ENCODE assay signal across 28 mouse cellular contexts in the genomic region with DNA sequence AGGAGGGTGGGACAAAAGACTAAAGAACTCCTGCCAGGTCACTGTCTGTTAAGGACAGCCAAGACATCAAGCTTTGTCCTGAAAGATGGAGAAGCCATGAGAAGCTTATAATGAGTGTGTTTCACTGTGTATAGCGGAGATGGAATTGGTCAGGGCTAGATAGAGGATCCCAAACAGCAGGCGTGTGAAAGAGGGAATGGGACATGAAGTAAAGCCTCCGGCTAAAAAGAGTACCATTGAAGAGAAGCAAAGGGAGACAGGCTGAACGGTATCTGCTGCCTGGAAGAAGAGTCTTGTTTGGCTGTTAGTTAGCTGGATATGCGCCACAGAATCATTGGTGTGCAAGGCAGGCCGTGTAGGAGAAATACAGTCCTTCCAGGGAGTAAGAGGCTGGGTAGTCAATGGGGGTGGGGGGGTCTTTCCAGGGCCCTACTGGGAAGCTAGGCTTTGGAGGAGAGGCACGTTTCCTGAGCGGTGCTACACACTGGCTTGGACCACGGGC. TPM values are rescaled to one million over a fixed set of nuclear protein-coding genes. Genes with fewer than 3 reads are reported as not detected.
DNase-seq lines count a peak whose midpoint lies in the region; ATAC-seq and TF ChIP-seq lines count a peak whose summit lies in the region.
"Had no signal": no experiment of that assay in that cellular context is flagged by ENCODE, and none has a peak within 500 bp of the region (broad histone marks: within the 10 kb centered on the region; RNA-seq: fewer than 3 reads in every experiment).

No protein-coding gene starts in this region.

- no peak for TF ChIP-seq CTCF in layer of hippocampus, adult 2 months (conservative IDR thresholded peaks at IDR 0.05)

- peak; percentile 50; the same call in 1 of the 2 replicates for ATAC-seq in forebrain, embryonic 13.5 days
- no peak for ATAC-seq in forebrain, embryonic 12.5 days (ENCODE audit: low FRiP score)
- ATAC-seq: activated CD4-positive, CD25-positive, alpha-beta regulatory T cell, adult 4 months; inflammation-experienced regulatory T-cells, adult 6 months had no signal

- H3K27me3 ChIP-seq in forebrain, embryonic 13.5 days = no peaks in the 10 kb centered on the region
- no peaks in the 10 kb centered on the region for H3K27me3 ChIP-seq in forebrain, embryonic 12.5 days
- H3K27me3 ChIP-seq: midbrain, embryonic 12.5 days had no signal

- no peak overlapping the region for H3K27ac ChIP-seq in forebrain, embryonic 13.5 days
- no peak overlapping the region for H3K27ac ChIP-seq in forebrain, embryonic 12.5 days
- peak overlapping the region; percentile 90 for H3K27ac ChIP-seq in layer of hippocampus, adult 2 months
- H3K27ac ChIP-seq: liver, embryonic 14.5 days; macrophage; midbrain, embryonic 12.5 days had no signal

- 84% methylated on average over 9 of the region's 9 CpGs for WGBS in forebrain, embryonic 13.5 days
- 88% methylated on average over 9 of the region's 9 CpGs for WGBS in forebrain, embryonic 12.5 days

- DNase-seq in layer of hippocampus, adult 2 months (ENCODE audit: low spot score in 2 of 2) = no peak
- DNase-seq in layer of hippocampus, adult 9-11 months = no peak
- DNase-seq in right cerebral cortex, postnatal 10 days (ENCODE audit: low spot score in 2 of 2) = peak; percentile 47 to 64
- no peak for DNase-seq in right cerebral cortex, postnatal 25 days
- DNase-seq in spleen, postnatal 36 days (ENCODE audit: low spot score in 2 of 2) = no peak
- no peak for DNase-seq in natural killer cell, adult 2 months (ENCODE audit: low spot score in 2 of 2)
- DNase-seq: adrenal gland, postnatal 10 days; cerebellum, adult 18-20 months; cerebellum, postnatal 36 days; heart, postnatal 14 days; kidney, adult 2 months; kidney, postnatal 14 days; spleen, adult 18-20 months; thymus, postnatal 36 days had no signal

- peaks cover 69% of the 10 kb centered on the region for H3K36me3 ChIP-seq in forebrain, embryonic 13.5 days (ENCODE audit: poor library complexity, severe bottlenecking)
- H3K36me3 ChIP-seq in forebrain, embryonic 12.5 days (replicated peaks) = peaks cover 55% of the 10 kb centered on the region

- H3K4me2 ChIP-seq in forebrain, embryonic 13.5 days = no peak overlapping the region
- H3K4me2 ChIP-seq in forebrain, embryonic 12.5 days = no peak overlapping the region
- H3K4me2 ChIP-seq: heart, embryonic 11.5 days; midbrain, embryonic 12.5 days had no signal

- no peak overlapping the region for H3K4me3 ChIP-seq in forebrain, embryonic 13.5 days
- no peak overlapping the region for H3K4me3 ChIP-seq in forebrain, embryonic 12.5 days (replicated peaks)
- no peak overlapping the region for H3K4me3 ChIP-seq in layer of hippocampus, adult 2 months
- H3K4me3 ChIP-seq: midbrain, embryonic 12.5 days had no signal

- H3K9ac ChIP-seq in forebrain, embryonic 13.5 days = no peak overlapping the region
- H3K9ac ChIP-seq in forebrain, embryonic 12.5 days = no peak overlapping the region
- H3K9ac ChIP-seq: liver, embryonic 14.5 days; midbrain, embryonic 12.5 days had no signal

- H3K9me3 ChIP-seq in forebrain, embryonic 13.5 days (replicated peaks) = no peaks in the 10 kb centered on the region
- no peaks in the 10 kb centered on the region for H3K9me3 ChIP-seq in forebrain, embryonic 12.5 days
- H3K9me3 ChIP-seq: midbrain, embryonic 12.5 days had no signal

- H3K4me1 ChIP-seq in forebrain, embryonic 13.5 days = peaks cover 6% of the 10 kb centered on the region
- H3K4me1 ChIP-seq in forebrain, embryonic 12.5 days = no peaks in the 10 kb centered on the region
- H3K4me1 ChIP-seq: midbrain, embryonic 12.5 days had no signal

RNA-seq across cellular contexts. Expression of gene Glud1, which starts 20.2 kb away (rescaled TPM):
- 68.7 and 73.5 TPM in 2 replicates for polyA plus RNA-seq in forebrain, embryonic 13.5 days (2015; fragmentation: Nextera tagmentation; extraction: Ambion mirVana)
- polyA plus RNA-seq in forebrain, embryonic 12.5 days (2016; fragmentation: Nextera tagmentation; extraction: Ambion mirVana) = 85.9 and 87.8 TPM in 2 replicates
- total RNA-seq in layer of hippocampus, adult 2 months (2021) = 100 to 1,000 TPM; 316 to 317 TPM

RNA-seq across cellular contexts. Expression of gene Shld2, which starts 20.4 kb away (rescaled TPM):
- 9.9 and 10.2 TPM in 2 replicates for polyA plus RNA-seq in forebrain, embryonic 13.5 days (2015; fragmentation: Nextera tagmentation; extraction: Ambion mirVana)
- 8.7 and 11.0 TPM in 2 replicates for polyA plus RNA-seq in forebrain, embryonic 12.5 days (2016; fragmentation: Nextera tagmentation; extraction: Ambion mirVana)
- total RNA-seq in layer of hippocampus, adult 2 months (2021) = 10 to 100 TPM; 13.0 to 15.5 TPM

RNA-seq across cellular contexts. Expression of gene Fam25c, which starts 24.5 kb away (rescaled TPM):
- polyA plus RNA-seq in forebrain, embryonic 13.5 days (2015; fragmentation: Nextera tagmentation; extraction: Ambion mirVana) = not detected in 2 replicates
- polyA plus RNA-seq in forebrain, embryonic 12.5 days (2016; fragmentation: Nextera tagmentation; extraction: Ambion mirVana) = not detected in 2 replicates
- total RNA-seq in layer of hippocampus, adult 2 months (2021) = not detected
- total RNA-seq: gastrocnemius, adult 18-20 months; heart, postnatal 14 days; layer of hippocampus, postnatal 10 days had no signal
- polyA plus RNA-seq: activated CD4-positive, CD25-positive, alpha-beta regulatory T cell, adult 4 months; gonadal fat pad, adult 2 months; heart, embryonic 11.5 days; inflammation-experienced regulatory T-cells, adult 6 months; lung, embryonic 16.5 days; macrophage; midbrain, embryonic 12.5 days; neural tube, embryonic 11.5 days; stomach, embryonic 14.5 days had no signal

RNA-seq across cellular contexts. Expression of gene Sncg, which starts 43.9 kb away (rescaled TPM):
- 3.8 and 4.5 TPM in 2 replicates for polyA plus RNA-seq in forebrain, embryonic 13.5 days (2015; fragmentation: Nextera tagmentation; extraction: Ambion mirVana)
- polyA plus RNA-seq in forebrain, embryonic 12.5 days (2016; fragmentation: Nextera tagmentation; extraction: Ambion mirVana) = 4.3 and 7.5 TPM in 2 replicates
- 1 to 10 TPM; 4.8 to 6.7 TPM for total RNA-seq in layer of hippocampus, adult 2 months (2021)
- polyA plus RNA-seq: activated CD4-positive, CD25-positive, alpha-beta regulatory T cell, adult 4 months; inflammation-experienced regulatory T-cells, adult 6 months; macrophage had no signal

RNA-seq across cellular contexts. Expression of gene Mmrn2, which starts 44.6 kb away (rescaled TPM):
- 5.1 and 5.3 TPM in 2 replicates for polyA plus RNA-seq in forebrain, embryonic 13.5 days (2015; fragmentation: Nextera tagmentation; extraction: Ambion mirVana)
- polyA plus RNA-seq in forebrain, embryonic 12.5 days (2016; fragmentation: Nextera tagmentation; extraction: Ambion mirVana) = 5.5 and 6.1 TPM in 2 replicates
- 1 to 10 TPM; 3.9 to 4.0 TPM for total RNA-seq in layer of hippocampus, adult 2 months (2021)
- polyA plus RNA-seq: activated CD4-positive, CD25-positive, alpha-beta regulatory T cell, adult 4 months; macrophage had no signal

Comparison
In these comparisons a context has a peak if more than half of its experiments do, and no peak if none do; other contexts are left out.
1. DNase-seq: peak in right cerebral cortex, postnatal 10 days (2 of 2); none in layer of hippocampus, adult 2 months (0 of 2), layer of hippocampus, adult 9-11 months (single experiment), right cerebral cortex, postnatal 25 days (single experiment), spleen, postnatal 36 days (0 of 2) and natural killer cell, adult 2 months (0 of 2).